Mouse (Mus musculus): ENCODE results near the gene Gm44973.
"Not testable (repeated sequence)": the region's sequence is repeated elsewhere in the genome, so short reads cannot be mapped to it uniquely, and the experiment has no call there.

Gene Gm44973

DNA sequence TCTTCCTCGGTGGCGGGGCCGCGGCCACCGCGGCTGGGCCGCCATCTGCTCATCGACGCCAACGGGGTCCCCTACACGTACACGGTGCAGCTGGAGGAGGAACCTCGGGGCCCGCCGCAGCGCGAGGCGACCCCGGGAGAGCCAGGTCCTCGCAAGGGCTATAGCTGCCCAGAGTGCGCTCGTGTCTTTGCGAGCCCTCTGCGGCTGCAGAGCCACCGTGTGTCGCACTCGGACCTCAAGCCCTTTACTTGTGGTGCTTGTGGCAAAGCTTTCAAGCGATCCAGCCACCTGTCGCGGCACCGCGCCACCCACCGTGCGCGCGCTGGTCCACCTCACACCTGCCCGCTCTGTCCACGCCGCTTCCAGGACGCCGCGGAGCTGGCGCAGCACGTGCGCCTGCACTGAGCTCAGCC, 37.6 kb downstream of the Gm44973 start:
- DNase-seq = no peak

DNA sequence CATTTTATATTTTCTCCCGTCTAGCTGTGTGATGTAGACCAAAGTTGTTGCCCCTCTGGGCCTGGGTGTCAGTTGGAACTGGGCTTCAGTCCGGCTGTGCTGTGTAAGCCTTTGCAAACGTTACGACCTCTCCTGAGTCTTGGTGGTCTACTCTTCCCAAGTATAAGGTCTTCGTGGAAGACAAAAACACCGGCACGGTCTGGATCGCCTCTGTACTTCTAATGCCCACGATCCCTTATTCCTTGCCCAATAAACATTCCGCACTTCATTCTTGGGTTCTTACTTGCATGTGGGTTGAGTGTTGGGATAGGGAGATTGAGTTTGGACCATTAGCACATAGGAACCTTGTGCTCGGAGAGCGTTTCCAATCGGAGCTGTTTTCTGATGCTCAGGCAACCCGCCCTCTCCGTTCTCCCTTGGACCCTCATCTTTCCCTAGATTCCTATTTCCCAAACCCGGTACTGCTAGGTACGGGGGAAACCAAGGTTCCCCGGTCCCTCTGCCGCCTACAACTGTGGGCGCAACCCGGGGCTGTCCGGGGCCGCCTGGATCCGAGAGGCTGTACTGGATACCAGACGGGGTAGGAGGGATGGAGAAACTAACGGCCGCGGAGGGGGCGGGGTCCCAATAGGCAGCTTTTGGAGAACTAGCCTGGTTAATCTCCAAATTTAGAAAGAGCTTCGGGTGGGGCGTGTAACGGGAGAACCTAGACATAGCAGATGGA, 38.3 kb downstream of the Gm44973 start:
- peak; percentile 48 to 51 for DNase-seq

DNA sequence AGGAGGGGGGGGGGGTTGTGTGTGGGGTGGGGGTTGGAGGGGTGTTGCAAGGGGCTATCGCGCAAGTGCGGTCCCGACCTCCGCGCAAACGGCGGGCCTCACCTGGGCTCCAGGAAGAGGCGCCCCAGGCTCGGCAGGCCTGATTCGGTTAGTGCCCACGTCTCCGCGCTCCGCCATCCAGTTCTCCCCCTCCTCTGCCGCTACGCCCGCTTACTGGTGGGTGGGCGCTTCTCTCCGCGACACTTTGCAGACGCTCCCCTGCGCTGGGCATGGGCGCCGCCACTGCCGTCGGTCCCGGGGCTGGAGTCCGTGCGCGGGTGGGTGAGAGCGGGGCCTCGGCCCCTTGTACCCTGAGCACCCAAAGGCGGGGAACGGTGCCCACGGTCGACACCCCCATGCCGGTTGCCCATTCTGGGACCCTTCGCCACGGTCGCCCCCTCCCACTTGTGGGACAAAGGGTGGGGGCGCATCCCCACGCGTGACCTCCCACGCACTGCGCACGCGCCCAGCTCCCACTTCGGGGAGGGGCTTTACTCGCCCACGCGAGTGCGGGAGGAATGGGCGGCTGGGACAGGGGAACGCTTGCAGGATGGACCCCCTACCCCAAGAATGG, 41.5 kb downstream of the Gm44973 start:
- DNase-seq = peak; percentile 52 to 62

DNA sequence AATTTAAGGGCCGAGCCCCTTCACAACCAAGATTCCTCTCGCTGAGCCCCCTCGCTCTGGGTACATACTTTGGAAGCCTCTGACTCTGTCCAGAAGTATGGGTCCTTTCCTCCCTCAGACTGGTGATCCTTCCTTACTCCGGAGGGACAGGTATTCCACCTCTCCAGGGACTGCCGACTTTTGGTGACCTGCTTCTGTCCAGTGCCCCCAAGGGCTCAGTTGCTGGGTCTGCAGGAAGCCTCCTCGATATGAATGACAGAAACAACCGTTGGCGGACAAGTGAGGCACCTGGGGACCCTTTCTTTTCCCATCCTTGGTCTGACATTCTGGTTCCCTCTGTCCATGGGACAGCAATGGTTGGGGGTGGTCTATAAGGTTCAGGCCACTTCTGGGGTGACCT, 42.1 kb downstream of the Gm44973 start:
- no peak for DNase-seq

DNA sequence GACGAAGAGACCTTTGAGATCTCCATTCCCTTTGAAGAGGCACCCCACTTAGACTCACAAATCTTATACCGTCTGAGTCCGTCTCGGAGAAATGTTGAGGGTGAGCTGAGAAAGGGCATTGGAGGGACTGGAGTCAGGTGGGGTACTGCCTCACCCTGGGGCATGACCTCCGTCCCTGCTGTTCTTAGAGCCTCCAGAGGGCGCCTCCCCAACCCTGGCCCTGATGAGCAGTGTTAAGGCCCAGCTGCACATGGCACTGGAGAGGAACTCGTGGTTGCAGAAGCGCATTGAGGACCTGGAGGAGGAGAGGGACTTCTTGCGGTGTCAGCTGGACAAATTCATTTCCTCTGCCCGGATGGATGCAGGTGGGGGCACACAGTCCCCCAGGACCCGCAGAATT, 42.5 kb downstream of the Gm44973 start:
- DNase-seq = no peak

DNA sequence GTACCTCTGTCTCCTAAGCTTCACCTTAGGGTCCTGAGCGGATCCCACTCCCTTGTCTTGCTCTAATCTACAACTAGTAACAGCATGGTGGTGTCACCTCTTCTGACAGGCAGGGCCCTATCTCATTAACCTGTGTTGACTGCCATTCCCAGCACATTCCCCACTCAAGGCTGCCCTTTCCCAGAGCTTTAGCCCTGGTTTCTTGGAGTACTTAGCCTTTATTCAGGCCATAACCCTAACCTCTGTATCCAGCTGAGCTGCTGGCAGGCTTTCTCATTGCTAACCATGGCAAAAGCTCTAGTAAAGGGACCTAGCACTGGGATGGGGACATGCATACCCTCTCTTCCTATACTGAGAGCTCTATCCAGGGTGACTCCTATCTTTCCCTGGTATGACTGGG, 43.3 kb downstream of the Gm44973 start:
- DNase-seq = no peak

DNA sequence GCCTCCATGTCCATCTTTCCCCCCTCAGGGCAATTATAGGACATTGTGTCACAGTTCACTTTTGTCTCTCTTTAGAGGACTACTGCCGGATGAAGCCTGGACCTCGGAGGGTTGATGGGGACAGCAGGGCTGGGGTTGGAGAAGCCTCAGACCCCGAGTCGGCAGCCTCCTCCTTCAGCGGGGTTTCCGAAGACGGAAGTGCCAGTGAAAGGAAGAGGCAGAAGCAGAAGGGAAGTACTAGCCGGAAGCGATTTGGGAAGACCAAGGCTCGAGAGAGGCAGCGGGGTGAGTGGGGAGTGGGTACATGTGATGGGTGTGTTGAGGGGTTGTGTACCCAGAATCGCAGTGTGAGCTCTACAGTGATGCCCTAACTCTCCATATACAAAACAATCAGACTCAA, 44.1 kb downstream of the Gm44973 start:
- DNase-seq = no peak

DNA sequence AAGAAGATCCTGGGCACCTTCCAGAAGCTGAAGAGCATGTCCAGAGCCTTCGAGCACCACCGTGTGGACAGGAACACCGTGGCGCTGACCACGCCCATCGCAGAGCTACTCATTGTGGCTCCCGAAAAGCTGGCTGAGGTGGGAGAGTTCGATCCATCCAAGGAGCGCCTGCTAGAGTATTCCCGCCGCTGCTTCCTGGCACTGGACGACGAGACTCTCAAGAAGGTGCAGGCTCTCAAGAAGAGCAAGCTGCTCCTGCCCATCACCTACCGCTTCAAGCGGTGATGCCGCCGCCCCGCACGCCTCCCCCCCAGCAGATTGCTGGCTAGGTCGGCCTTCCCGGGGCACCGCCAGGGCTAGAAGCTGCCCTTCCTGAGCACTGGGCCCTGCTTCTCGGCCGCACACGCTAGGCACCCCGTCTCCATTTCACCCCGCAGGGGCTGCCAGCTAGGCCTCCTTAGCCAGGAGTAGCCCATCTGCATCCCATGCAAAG, 45.0 kb downstream of the Gm44973 start:
- peak; percentile 86 to 87 for DNase-seq

DNA sequence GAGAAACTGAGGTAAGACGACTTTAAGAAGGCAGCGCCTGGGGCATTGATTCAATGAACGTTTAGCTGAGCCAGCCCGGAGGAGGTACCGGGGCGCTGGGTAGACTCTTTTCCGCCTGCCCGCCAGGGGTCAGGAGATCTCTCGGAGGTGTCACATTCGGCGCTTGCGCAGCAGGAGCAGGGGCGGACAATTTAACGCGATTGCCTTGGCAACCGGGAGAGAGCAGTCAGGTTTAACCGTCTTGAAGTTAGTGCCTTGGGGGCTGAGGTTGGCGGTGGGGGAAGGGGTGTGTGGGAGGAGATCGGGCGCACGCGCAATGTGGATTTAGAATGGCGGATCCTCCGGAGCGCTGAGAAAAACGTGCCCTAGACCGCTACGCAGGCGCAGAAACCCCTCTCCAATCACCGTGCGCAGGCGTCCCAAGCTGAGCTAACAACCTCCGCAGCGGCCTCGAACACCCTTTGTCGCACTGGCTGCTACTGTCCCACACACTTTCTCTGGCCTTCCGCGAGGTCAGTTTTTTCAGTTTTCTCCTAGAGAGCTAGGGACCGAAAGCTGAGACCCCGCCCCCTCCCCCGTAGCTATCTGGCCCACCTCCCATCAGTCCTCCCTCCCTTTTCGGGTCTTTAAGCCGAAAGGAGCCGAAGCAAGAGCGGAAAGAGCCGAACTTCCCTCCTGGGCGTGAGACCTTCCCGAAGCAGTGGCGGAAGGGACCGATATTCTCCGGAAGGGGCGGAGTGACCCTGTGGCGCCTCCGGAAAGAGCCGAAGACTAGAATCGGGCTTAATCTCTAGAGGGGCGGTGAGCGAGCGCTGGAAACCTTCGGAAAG, 45.9 kb downstream of the Gm44973 start:
- peak; percentile 99 to 100 for DNase-seq

DNA sequence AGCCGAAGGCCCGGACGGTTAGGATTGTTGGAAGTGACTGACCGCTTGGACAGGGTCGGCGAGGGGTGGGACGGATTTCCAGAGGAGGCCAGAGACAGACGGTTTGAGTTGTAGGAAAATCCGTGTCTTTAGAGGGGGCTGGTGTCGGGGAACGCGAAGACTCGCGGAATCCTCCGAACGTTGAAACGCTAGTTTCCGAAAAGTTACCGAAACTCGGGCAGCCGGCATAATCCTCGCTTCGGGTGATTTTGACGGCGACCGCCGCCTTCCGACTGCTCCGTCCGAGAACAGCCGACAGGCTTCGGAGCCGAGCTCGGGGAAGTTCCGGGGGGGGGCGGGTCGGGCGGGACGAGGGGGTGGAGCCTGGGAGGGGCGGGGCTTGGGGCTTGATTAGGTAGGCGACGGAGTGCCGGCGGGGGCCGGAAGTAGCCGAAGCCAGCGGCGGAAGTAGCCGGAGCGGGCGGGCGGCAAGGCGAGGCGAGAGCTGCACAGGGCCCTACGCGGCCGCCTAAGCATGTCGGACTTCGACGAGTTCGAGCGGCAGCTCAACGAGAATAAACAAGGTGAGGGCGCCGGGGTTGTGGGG, 46.6 kb downstream of the Gm44973 start, which contains the start of gene U2af2:
Gene U2af2, plus strand, starts transcription at position 370 of the 586 bp plus-strand sequence.
- DNase-seq = peak; percentile 94 to 96

DNA sequence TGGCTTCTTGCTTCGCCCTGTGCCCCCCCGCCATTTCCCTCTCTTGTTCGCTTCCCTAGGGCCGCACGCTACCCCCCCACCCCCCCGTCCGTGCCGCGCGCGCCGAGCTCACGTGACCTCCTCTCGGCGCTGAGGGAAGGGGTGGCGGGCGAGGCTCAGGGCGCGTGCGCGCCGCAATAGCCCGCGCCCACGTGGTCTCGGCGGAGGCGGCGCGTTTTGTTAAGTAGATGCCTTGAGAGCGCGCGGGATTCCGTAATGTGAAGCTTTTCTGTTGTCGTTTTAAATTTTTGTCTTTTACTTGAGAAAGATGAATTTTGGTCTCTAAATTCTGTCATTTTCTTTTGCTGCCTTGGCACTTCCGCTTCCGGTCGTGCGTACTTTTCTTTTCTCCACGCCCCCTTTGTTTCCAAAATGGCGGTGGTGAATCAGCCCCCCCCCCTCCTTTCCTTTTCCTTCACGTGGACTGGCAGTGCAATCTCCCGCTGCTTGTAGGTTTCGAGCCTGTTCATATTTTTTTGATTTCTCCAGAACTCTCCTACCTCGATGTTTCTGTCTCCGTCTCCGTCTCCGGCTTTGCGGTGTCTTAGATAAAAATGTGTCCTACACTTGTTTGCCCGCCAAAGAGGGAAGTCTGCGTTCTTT, 47.2 kb downstream of the Gm44973 start:
- no peak for DNase-seq

DNA sequence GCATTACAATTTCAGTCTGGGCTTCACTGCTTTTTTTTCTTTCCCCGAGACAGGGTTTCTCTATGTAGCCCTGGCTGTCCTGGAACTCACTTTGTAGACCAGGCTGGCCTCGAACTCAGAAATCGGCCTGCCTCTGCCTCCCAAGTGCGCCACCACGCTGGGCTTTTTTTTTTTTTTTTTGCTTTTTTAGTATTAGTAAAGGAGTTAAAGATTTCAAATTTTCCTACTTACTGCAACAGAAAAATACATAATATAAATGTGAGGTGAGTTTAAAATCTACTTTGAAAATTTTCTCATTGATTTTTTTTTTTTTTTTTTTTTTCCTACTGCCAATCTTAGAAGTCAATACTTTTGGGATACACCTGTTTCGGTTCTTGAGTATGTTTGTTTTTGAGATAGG, 49.6 kb downstream of the Gm44973 start:
- DNase-seq = no peak

DNA sequence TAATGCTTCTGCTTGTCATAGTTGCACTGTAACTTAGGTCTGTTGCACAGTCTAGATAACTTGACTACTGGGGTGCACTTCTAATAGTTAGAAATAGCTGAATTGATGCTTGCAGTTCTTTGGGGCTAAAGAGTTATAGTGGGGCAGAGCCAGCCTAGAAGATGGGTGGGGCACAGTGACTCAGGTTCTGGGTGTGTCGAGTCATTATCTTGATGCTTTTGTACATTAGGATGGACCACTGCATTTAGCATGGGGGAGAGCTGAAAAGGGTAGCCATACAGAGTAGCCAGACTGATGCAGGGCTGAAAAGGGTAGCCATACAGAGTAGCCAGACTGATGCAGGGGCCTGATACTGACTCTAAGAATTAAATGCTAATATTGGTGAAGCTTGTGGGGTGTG, 58.3 kb downstream of the Gm44973 start:
- DNase-seq = no peak

DNA sequence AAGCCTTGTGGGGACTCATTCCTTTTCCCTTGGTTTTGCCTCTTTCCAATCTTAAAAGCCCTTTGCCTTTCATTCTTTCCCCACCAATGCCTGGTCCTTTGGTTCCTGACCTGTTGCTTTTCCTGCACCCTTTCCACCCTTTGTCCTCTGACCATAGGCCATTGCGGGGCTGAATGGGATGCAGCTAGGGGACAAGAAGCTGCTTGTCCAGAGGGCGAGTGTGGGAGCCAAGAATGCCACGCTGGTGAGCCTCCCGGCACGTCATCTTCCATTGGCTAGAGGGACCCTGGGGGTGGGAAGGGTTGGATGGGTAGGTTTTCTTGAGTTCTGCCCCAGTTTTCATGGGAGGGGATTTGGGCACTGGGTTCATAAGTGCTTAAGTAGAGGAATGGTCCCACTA, 59.7 kb downstream of the Gm44973 start:
- no peak for DNase-seq

DNA sequence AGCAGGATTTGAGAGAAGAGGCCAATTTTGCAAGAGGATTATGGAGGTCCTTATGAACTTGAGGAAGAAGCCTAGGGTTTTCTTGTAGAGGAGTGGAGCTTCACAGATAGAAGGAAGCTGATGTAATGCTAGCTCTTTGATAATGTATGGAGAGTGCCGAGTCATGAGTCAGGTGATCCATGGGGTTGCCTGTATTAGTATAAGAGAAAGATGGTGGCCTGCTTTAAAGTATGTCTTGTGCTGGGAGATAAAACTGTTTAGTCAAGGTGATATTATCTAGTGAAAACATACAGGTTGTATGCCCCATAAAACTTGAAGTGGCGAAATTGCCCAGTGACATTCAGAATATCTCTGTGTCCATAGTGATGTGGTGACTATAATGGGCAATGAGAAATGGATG, 61.6 kb downstream of the Gm44973 start:
- no peak for DNase-seq

DNA sequence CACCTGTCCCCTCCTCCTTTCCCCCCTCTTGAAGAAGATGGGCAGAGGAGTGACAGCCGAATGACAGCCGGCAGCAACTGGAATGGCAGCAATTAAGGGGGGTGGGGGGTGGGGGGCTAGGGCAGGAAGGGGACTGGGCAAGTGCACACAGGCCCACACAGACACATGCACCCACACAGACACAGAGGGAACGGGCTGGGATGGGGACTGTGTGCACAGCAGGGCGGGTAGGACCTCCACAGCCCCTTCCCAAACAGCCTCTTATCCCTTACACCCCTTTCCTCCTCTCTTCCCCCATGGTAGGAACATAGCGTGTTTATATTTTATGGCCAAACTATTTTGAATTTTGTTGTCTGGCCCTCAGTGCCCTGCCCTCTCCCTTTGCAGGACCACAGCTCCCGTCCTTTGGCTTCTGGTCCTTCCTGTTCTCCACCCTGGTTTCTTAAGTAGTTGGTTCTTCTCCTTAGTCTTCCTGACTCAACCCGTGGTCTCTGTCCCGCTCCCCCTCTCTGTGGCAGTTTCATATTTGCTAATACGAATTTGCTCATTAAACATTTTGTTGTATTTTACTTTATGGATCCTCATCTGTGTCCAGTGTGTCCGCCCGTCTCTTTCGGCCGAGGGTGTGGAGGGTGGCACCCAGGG, 64.2 kb downstream of the Gm44973 start:
- DNase-seq = not testable (repeated sequence)

DNA sequence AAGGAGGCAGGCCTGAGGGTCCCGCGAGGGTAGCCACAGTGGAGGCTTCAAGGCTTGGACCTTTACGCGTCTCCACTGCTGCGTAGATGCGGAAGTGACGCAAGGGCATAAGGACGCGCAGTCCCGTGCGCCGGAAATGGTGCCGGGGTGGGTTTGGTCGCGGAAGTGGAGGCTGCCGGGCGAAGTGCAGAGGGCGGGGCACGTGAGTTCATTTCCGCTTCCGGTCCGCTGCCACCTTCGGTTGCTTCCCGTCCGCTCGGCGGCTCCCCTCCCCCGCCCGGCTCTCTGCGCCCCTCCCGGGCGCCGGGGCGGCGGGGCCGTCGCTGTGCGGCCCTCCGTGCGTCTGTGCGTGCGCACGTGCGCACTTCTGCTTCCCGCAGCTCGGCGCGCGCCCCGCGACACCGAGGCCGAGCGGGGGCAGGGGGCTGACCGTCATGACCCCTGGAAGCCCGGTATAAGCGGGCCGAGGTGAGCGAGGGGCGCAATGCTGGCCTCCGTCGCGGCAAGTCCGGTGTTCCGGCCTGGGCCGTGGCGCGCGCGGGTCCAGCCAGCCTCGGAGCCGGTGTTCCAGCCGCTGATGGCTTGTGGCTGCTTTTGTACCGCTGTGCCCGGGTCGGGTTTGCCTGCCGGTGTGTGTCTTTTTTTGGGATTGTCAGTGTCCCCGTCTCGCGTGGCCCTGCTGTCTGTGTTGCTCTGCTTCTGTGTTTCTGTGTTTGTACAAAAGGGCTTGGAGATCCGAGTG, 64.9 kb downstream of the Gm44973 start, which contains the start of gene Epn1:
Gene Epn1, plus strand, starts transcription at position 226 of the 742 bp plus-strand sequence.
- peak; percentile 97 to 98 for DNase-seq

DNA sequence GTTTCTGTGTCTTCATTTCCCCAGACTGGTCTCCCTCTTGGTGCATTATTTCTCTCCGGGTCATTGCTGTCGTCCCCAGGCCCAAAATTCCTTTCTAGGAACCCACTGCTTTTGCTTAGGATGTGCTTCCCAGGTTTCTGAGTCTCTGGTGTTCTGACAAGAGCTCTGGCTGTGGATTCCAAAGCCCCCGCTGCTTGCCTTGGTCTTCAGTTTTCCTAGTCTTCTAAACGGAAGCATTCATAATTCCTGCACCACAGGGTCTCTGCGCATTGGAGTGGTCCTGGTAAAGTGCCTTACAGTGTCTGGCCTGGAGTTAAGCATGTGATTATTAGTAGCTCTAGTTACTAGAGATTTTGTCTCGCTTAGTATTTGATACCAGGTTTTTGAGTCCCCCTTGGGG, 65.5 kb downstream of the Gm44973 start:
- DNase-seq = no peak

DNA sequence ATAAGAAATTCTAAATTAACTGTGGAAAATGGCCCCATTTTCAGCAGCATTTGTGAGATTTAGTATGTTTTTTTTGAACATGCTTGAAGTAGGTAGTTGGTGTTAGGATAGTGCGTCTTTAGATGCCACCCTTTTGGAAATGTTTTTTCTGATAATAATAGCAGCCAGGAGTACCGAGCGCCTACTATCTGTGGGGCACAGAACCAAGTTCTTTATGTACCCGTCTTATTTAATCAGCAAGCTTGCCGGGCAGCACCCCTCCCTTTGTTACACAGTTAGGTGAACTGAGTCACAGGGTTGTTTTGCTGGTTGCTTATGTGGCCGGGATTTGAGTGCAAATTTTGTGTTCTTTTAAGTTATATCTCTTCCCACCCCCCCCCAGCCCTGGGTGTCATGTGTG, 65.9 kb downstream of the Gm44973 start:
- DNase-seq = no peak

DNA sequence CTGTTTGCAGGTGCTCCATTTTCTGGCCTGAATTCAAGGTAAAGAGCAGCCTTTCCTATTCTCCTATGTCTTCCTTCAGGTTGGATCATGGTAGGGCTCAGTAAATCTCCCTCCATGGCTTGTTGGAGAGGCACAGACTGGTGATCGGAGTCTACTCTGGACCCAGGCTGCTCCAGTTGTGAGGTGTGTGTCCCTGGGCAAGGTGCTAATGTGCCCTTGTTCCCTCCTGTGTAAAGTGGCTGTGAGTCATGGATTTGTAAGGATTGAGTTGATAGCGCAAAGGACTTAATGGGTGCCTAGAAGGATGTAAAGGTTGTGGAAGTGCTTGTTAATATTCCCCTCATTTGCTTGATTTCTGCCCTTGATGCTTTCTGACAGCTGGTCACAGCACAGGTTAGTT, 66.6 kb downstream of the Gm44973 start:
- no peak for DNase-seq
